Mouse (Mus musculus) kidney, adult 2 months (tissue): ENCODE results near the gene Gpn2.

Experiments used
- CTCF ChIP-seq: fragments of 200-500 bp; conservative IDR thresholded peaks from 2 replicates; pipeline ENCODE4 v1.5.1; 2011; ENCODE audit warnings: low read depth, mild to moderate bottlenecking, control low read depth, low read length, moderate library complexity, mixed read lengths; ENCODE audit not compliant: insufficient read depth, insufficient read length
- POLR2A ChIP-seq: fragments of 200-500 bp; IDR thresholded peaks from one replicate; pipeline ENCODE4 v1.6.1; 2011; ENCODE audit warnings: low read depth, low read length, control low read depth

- TF ChIP-seq CTCF (no peak), POLR2A (no peak)
Measured at GRCm38 (mm10) chr4:133632483-133633327, 48.5 kb downstream of the Gpn2 start.
